Mouse (Mus musculus) left cerebral cortex, adult 11 months (tissue): ENCODE measurements at regions not wholly inside any gene's neighbourhood (a gene's known extent, or its start where the extent isn't known, plus 50 kb on each side); places are given as distances from the start of the nearest gene placed in this dataset.

ENCODE experiments used
- DNase-seq: peaks from one replicate; pipeline ENCODE4 v3.0.0; 2022; ENCODE audit warnings: low spot score

DNA sequence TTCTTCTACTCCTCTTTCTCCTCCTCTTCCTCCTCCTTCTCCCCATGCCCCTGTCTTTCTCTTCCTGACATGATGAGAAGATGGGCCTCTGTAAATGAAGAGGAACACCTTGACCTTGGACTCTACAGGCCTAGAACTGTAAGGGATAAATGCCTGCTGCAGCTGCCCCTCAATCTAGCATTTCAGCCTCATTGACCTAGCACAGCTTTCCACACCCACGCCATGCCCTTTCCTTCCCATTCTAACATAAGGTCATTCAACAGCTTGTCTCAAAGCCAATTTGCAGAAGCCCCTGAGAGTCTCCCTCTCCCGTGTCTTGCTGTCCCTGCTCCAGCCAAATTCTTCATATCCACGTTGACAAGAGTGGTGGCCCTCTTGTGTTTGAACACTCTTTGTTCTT lies 63.8 kb upstream of the Dscam start:
- DNase-seq, result no peak

DNA sequence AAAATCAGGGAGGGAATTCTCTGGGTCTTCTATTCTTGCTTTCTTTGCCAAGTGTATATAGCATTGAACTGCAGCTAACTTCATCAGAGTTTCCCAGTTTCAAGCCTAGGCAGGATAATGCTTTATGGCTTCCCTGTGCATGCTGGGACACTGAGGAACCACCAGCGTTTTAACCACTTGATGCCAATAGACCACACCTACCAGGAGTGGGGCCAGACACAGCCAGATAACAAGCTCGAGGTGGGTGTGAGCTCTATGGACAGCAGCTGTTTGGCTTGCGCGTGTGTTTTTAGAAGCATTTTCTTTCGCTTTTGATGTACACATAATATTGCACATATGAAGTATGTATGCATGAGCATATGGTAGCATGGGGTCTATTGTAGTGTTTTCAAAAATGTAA lies 69.1 kb upstream of the Dscam start:
- no peak for DNase-seq

DNA sequence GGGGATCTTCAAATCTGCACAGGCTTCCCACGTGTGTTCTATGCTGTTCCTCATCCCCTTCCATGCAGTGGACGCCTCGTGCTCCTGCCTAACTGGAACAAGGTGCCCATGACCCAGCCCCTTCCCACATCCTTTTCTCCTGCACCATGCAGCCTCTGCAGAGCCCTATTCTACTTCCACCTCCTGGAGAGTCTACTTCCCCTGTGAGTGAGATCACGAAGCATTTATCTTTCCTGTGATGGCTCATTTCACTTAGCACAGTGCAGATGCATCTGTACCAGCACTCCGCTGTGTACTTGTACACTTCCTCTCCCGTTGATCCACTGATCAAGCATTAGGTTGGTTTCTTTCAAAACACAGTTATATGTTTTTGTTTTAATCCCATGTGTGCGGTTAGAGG lies 69.5 kb upstream of the Dscam start:
- DNase-seq, result no peak

DNA sequence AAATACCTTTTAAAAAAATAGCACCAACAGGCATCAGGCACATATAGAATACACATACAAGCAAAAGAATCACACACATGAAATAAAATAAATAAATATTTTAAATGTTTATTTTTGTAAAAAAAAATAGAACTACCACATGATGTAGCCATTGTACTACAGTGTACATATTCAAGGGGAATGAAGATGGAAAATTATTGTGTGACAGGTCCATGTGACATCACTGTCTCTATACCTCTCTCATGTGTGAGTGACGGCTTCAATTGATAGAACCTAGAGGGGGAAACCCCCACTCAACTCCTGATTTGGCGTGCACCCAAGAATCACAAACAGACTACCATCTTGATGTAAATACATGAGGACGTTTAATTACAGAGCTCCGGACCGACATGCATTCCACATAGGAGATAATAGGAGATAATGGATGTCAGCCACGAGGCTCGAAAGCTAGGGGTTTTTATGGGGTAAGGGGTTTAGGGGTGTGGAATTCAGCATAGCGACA lies 70.4 kb upstream of the Dscam start:
- no peak for DNase-seq

DNA sequence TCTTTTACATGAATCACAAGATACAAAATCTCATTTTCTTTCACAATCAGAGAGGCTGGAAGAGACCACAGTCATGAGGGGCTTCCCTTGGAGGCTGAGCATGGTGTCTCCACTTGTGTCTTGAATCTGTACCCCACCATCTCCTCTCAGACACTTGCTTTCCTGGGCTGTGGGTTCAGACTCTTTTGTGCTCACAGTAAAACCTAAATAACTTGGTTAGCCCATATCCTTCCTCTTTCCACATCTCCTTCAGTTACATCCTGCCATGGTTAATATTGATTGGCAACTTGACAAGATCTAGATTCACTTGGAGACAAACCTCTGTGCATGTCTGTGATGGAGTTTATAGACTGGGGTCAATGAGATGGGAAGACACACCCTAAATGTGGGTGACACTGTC lies 71.1 kb upstream of the Dscam start:
- no peak for DNase-seq

DNA sequence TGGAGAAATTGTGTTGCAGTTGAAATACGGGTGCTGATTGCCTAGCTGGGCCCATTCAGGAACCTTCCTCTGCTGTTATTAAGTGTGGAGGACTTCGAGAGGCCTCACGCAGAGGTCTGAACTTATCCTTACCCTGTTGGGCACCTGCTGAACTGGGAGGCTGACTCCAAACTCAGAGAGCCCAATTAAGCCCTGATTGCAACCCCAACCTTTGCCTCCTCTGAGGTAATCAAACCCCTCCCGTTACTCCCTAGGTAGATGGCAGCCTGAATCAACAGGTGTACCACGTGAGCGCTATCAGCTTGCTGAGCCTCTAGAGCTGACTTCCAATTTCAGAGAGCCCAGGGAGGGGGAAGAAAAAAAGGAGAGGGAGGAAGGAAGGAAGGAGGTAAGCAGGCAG lies 79.9 kb upstream of the Dscam start:
- no peak for DNase-seq

DNA sequence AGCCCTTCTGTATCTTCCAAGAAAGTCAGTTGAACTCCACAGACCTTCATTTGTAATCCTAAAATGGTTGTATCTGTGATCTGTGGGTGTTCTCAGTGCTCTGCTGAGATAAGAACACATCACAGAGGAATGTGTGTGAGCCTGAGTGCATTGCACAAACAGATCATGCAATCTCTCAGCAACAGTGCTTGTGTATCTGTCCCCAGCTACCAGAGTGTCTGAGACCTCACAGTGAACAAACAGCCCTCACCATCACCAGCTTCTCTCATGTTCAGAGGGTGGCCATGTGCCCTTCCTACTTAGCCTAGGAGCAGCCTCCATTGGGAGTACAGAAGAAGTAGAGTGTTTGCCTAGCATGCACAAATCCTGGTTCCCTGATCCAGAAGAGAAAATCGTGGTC lies 82.0 kb upstream of the Dscam start:
- DNase-seq, result no peak

DNA sequence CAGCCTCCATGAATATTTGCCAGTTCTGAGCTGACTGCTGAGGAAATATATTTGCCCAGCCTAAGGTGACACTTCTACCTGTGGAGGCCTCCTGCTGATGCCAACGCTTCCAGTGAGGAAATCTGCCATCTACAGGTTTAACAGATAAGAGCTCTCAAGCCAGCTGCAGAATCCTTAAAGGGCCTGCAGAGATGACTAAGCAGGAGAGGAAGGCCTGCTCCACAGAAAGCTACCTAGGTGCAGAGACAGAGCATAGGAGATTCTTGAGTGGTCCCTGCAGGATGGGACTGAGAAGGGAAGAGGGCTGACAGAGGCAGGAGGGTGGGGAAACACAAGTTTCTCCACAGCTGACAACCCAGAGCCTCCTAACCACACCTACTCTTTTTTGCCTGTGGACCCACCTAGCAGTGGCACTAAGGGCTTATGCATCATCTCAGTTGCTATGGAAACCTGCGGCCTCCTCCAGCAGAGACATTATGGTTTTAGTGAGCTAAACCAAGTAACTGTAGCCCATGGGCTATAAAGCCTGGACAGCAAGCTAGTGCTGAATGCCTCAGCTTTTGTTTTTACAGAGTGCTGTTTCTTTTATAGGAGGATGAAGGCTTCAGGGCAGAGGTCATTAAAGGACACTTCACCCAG lies 82.6 kb upstream of the Dscam start:
- peak; percentile 19 for DNase-seq

DNA sequence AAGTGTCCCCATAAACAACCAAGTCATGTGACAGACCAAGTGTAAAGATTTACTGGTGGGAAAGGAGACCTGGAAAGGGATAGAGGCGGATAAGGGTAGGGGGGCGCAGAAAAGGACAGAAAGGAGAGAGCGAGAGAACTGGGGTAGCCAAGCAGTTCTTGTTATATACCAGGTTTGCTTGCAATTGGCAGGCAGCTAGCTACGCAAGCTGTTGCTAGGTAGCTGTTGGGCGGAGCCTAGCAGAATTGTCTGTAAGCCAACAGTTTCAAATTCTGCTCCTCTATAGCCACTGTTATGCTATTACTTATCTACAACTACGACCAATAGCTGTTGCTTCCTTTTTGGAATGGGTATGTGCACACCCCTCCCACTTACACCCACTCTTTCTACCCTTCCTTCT lies 88.3 kb upstream of the Dscam start:
- no peak for DNase-seq

DNA sequence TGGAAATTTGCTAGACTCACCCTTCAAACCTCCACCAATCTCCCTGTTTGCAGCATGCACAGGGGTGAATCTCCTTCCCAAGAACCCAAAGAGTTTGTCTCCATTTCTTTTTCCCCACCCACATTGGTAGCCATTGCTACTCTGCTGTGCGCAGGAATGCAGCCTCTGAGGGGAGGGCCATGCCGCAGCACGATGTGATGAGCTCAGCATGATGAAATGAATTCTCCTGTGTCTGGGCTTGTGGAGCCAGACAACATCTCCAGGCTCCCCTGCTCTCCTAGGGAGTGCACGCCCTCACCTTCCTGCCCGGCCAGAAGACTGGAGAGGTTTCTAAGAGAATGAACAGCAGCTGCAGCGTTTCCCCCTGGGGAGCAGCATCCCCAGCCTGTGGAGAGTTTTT lies 92.9 kb upstream of the Dscam start:
- DNase-seq, result no peak

DNA sequence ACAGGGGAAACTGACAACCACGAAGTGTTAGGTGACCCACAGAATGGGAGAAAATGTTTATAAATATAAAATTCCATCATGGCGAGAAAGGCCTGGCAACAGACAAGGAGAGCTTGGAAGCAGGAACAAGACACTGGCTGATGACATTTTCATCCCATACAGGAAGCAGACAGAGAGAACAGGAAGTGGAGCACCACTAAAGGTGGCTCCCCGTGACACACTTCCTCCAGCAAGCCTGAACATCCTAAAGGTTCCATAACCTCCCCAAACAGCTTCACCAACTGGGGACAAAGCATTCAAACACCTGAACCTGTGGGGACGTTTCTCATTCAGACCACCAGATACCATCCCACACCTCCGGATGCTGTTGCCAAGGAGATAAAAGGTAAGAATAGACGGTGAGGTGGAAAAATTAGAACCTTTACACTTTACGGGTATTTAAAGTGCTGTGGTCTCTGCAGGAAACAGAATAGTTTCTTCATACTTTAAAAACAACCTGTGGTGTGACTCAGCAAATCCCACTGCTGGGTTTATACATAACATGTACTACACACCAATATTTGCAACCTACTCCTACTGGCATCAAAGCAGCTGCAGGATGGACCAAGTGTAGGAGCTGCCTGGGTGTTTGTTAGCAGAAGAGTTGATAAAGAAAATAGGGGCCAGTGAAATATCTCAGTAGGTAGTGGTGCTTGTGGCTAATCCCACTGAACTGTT lies 86.0 kb upstream of the Bace2 start:
- DNase-seq, result no peak

DNA sequence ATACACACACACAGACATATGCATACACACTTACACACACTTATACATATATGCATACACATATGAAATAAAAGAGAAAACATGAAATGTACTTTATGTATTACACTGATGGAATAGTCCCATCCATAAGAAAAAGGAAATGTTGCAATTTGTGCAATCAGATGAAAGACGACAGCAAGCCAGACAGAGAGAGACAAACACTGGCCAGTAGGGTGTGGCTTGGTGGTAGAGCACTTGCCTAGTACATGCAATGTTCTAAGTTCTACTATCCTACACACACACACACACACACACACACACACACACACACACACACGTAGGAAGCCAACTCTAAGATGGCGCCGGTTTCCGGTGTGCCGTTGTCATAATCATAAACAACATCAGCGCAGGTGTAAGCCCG lies 85.3 kb upstream of the Bace2 start:
- DNase-seq, result no peak

DNA sequence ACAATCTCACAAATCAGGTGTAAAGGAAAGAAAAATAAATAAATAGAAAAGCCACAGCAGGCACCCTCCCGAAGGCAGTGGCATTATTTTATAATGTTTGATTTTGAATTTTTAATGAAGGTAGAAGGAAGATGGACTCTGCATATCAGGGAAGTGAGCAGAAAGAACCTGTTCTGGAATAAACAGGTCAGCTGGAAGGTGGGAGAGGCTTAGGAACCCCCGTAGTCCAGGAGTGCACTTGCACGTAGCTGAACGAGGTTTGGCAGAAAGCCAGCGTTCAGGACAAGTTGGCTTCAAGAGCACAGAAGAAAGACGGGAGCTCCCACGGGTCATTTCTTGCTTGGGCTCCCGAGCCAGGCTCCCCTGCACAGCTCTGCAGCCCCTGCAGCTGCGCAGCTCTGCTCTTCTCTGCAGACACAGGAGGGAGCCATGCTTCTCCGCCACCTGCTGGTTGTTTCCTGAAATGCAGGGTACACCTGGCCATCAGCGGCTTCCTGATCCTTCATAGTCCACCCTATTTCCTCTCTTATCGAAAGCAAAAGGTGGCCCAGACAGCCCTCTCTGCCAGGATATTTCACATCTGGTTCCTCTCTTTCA lies 84.4 kb upstream of the Bace2 start:
- peak; percentile 64 for DNase-seq

DNA sequence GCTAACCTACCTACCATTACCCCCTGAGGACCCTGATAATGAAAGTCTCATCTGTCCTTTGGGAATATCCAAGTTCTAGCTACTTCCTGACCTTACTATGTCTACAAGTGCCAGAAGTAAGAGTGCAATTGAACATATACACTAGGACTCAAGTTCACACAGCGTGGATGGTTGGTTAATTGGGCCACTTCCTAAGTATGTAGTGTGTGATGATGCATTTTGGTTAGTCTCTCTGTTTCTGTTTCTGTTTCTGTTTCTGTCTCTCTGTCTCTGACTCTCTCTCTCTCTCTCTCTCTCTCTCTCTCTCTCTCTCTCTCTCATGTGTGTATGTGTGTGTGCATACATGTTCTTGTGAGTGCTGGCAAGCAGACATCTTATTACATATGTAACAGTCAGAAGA lies 77.6 kb upstream of the Bace2 start:
- no peak for DNase-seq

DNA sequence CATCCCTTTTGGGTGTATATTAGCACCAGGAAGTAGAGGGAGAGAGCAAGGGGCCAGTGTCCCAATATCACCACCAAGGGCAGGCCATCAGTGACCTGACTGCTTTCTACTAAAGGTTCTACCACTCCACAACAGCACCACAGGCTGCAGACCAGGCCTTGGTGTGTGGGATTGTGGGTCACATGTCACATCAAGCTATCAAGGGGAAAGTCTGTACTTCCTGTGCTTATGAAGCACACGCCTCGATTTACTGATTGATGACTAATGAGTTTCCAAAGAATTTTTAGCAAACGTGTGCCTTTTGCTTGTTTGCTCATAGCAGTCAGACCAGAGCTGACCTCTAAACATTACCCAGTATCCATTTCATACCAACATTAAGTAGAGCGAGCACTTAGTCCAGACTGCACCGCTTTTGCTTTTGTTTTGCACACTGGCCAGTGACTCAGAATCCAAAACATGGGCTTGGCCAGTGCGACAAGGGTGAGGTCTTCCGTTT lies 74.9 kb upstream of the Bace2 start:
- no peak for DNase-seq

DNA sequence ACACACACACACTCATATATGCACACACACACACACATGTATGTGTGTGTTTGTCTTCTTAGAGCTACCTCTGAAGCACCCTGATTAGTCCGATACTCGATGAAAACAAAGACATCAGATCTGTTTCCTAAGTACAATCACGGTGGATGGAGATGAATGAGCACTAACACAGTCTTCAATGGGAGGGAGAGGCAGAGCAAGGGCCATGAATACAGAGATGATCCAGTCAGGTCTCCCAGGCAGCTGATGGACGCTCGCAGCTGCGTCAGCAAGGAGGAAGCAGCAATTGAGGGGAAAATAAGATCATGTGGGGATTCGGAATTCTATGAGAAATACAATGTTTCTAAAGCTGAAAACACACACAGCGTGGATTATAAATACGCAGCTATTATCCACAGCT lies 73.6 kb upstream of the Bace2 start:
- no peak for DNase-seq

DNA sequence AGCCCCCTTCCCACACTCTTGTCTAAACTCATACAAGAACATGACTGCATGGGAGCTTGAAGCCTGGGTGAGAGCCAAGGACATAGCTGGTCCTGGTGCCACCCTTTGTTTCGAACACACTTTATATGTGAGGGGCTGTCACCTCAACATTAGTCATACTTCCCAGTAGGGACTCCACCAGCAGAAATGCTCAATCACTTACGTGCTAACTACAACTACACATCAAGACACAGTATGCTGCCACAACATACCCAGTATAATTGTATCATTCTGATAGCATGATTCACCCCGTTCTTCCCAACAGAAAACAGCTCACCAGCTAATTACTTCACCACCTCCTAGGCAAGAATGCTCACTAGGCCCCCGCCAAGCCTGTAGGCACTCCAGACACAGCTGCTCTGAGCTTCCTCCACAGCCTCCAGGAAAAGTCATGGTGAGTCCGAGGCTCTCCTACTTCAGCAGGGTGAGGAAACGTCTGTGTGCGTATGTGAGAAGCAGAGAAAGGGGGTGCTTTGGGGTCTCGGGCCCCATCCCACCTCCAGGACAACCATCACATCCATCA lies 70.6 kb upstream of the Bace2 start:
- DNase-seq, result peak; percentile 35

DNA sequence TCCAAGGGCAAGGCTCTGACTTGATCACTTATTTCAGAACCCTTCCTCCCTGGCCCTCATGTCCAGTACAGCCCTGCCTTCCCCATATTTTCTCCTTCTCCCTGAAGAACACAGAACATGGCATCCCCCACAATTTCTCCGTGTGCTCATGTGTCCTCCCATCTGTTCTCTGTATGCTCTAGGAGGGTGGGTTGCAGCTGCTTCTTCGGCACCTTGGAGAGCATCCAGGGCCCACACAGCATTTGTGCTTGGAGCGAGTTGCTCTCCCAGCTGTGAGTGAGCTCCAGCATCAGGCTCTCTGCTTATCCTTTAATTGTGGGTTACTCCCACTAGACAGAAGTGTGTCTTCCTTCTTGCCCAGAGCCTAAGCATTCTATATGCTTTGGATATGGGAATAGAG lies 69.8 kb upstream of the Bace2 start:
- DNase-seq, result peak; percentile 41

DNA sequence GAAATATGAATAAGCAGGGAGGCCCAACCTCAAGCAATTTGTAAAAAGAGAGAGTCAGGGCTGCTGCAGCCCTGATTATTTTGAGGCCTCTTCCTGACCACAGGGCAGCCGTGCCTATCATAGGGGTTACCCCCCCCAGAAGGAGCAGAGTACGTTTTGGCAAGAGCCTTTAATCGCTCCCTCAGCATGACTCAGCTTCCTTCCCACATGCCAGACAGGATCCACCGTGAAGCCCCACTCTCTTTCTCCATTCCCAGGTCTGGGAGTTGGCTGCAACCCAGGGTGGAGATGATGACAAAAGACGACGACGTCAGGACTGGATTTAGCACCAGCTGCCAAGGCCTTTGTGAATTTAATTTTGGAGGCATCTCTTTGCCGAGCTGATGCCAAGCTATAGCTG lies 67.9 kb upstream of the Bace2 start:
- DNase-seq, result peak; percentile 39

DNA sequence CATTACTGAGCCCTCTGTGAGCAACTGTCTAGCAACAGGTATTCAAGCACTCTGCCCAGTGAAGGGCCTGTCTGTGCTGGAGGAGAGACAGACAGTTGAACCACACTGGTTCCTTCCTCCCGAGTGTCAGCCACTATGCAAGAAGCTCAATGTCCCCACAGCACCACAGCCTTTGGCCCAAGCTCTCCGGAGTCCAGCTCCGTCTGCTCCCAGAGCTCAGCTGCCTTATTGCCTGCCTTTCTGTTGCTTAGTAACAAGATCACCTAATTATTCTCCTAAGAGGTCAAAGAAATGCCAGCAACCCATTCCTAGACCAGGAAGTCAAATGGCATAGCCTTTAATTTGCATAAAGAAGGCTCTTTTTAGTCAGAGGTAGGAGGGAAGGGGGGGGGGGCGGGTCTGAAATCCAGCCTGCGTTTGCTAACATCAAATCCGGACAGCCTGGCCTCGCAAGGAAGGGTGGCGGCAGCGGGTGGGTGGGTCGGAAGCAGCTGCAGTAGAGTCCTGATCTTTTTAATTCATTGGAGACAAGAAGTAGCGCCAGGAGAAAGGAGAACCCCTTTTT lies 64.0 kb upstream of the Bace2 start:
- DNase-seq, result no peak

DNA sequence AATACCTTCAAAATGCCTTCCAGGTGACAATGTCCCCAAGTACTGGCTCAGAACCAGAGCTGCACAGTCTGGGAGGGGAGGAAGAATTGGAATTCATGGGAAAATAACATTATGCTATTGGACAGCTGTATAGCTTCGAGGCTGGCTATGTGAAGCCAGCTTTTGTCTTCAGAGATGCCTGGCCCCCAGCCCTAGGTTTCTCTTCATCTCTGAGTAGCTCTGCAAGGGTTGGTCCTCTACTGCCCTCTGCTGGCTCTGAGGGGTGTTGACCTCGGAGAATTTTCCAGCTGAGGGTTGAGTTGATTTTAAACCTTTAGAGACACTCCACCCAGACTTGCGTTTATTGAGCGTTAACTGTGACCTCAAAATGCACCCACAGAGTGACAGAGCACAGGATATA lies 63.3 kb upstream of the Bace2 start:
- peak; percentile 32 for DNase-seq

DNA sequence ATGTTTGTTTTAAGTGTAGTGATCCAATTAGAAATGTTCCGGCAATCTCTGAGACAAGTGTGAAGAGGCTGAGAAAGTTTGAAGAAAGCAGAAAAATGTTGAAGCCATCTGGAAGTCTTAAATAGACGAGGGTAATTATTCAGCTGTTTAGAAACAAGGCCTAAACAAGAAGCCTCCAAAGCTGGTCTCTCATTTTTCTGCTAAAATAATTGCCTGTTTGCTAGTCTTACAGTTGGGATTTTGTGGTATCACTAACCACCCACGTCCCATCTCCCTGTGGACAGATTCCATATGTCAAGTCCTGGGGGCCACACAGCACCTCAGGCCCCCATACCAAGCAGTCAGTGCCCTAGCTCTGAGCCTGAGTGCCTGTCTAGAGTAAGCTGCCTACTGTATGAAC lies 59.4 kb upstream of the Bace2 start:
- no peak for DNase-seq
